Mouse (Mus musculus) liver, adult 2 months (tissue): ENCODE results near the gene Rnf111. TPM values are rescaled to one million over a fixed set of nuclear protein-coding genes. Genes with fewer than 3 reads are reported as not detected.
"Not testable (repeated sequence)": the region's sequence is repeated elsewhere in the genome, so short reads cannot be mapped to it uniquely, and the experiment has no call there.

Experiments used
- DNase-seq: peaks from one replicate; pipeline ENCODE4 v3.0.0-alpha.2; 2011; ENCODE audit warnings: low read depth, low spot score; ENCODE audit errors: extremely low read depth
- H3K27ac ChIP-seq: fragments of 200-500 bp; replicated peaks from 2 replicates; pipeline ENCODE4 v1.5.1; 2012; ENCODE audit warnings: low read depth, mild to moderate bottlenecking, control low read depth, inconsistent platforms, low read length; ENCODE audit not compliant: insufficient read depth
- H3K27me3 ChIP-seq: fragments of 200-500 bp; 2 replicates; pipeline ENCODE4 v1.6.1; 2012; ENCODE audit warnings: mild to moderate bottlenecking, moderate library complexity, low read length, inconsistent platforms; ENCODE audit not compliant: control insufficient read depth, insufficient read depth
- H3K36me3 ChIP-seq: fragments of 200-500 bp; 2 replicates; pipeline ENCODE4 v1.6.1; 2012; ENCODE audit warnings: low read length, inconsistent platforms; ENCODE audit not compliant: control insufficient read depth, insufficient read depth
- H3K4me1 ChIP-seq: fragments of 200-500 bp; 2 replicates; pipeline ENCODE4 v1.6.1; 2011; ENCODE audit warnings: low read length; ENCODE audit not compliant: control insufficient read depth, insufficient read depth
- H3K4me3 ChIP-seq: fragments of 200-500 bp; 2 replicates; pipeline ENCODE4 v1.5.1; 2011; ENCODE audit warnings: low read depth, mild to moderate bottlenecking, control low read depth, low read length, moderate library complexity; ENCODE audit not compliant: insufficient read depth
- H3K79me2 ChIP-seq: fragments of 200-500 bp; 2 replicates; pipeline ENCODE4 v1.6.1; 2012; ENCODE audit warnings: inconsistent platforms, mild to moderate bottlenecking, low read length, moderate library complexity; ENCODE audit not compliant: control insufficient read depth, insufficient read depth
- H3K9ac ChIP-seq: fragments of 200-500 bp; 2 replicates; pipeline ENCODE4 v1.6.1; 2012; ENCODE audit warnings: low read depth, mild to moderate bottlenecking, control low read depth, inconsistent platforms, low read length
- CTCF ChIP-seq: fragments of 200-500 bp; IDR thresholded peaks from 2 replicates; pipeline ENCODE4 v1.5.1; 2011; ENCODE audit warnings: low read depth, low read length, control low read depth
- POLR2A ChIP-seq: fragments of 200-500 bp; IDR thresholded peaks from 2 replicates; pipeline ENCODE4 v1.6.1; 2011; ENCODE audit warnings: low read length, control low read depth; ENCODE audit not compliant: insufficient read depth; ENCODE audit errors: extremely low read depth
- WGBS: fragments of 180-500 bp; shearing (Covaris S2); methylation state at CpG from one replicate; pipeline ENCODE4 v1.1.7; 2018; 5-methylcytosine and 5-hydroxymethylcytosine counted together
- polyA plus RNA-seq: library from polyadenylated mRNA; depleted of rRNA; stranded (reverse); fragments of >200 nt; gene quantifications from 2 replicates; pipeline ENCODE4 v1.2.3, GENCODE M21; 2012; rRNA removed
- total RNA-seq: library from RNA; depleted of rRNA; stranded (reverse); fragments of >200 nt; gene quantifications from 2 replicates; pipeline ENCODE4 v1.2.3, GENCODE M21; 2014; rRNA removed

The Rnf111 gene
- 18.4 and 21.1 TPM in 2 replicates for total RNA-seq
- polyA plus RNA-seq = 16.8 and 23.5 TPM in 2 replicates

- WGBS = under 1% methylated on average over 45 of the region's 45 CpGs
- H3K27me3 ChIP-seq = no peaks in the 10 kb centered on the region
- peaks cover 10% of the 10 kb centered on the region for H3K4me1 ChIP-seq
- H3K4me3 ChIP-seq = peak within 1 kb of the TSS; percentile 100
- H3K79me2 ChIP-seq = peaks cover 10% of the 10 kb centered on the region; the same call in 1 of the 2 replicates
- DNase-seq = peak; percentile 86
- H3K27ac ChIP-seq = peak within 1 kb of the TSS; percentile 100
- peaks cover 4% of the 10 kb centered on the region for H3K36me3 ChIP-seq
- no peak for TF ChIP-seq CTCF
- peak; percentile 60; the same call in 1 of the 2 replicates for TF ChIP-seq POLR2A
- peak within 1 kb of the TSS; percentile 100 for H3K9ac ChIP-seq
These were observed at the start of gene Rnf111 for GRCm38 (mm10) chr9:70503626-70504041. TSS of gene Rnf111 (minus strand) at chr9:70503725.

GRCm38 (mm10) chr9:70552233-70552632, 48.7 kb upstream of the Rnf111 start:
- H3K4me1 ChIP-seq, H3K27me3 ChIP-seq, H3K9ac ChIP-seq, H3K27ac ChIP-seq, DNase-seq, H3K4me3 ChIP-seq: not testable (repeated sequence)
- peaks cover 13% of the 10 kb centered on the region; the same call in 1 of the 2 replicates for H3K79me2 ChIP-seq
- H3K36me3 ChIP-seq = peaks cover 14% of the 10 kb centered on the region
- 92% methylated on average over 2 of the region's 2 CpGs for WGBS

- TF ChIP-seq CTCF (no peak), POLR2A (no peak)
- peaks cover 13% of the 10 kb centered on the region; the same call in 1 of the 2 replicates for H3K79me2 ChIP-seq
- H3K4me3 ChIP-seq = no peak overlapping the region
- peaks cover 14% of the 10 kb centered on the region for H3K36me3 ChIP-seq
- WGBS = 50% methylated on average over 1 of the region's 1 CpGs
- no peak overlapping the region for H3K27ac ChIP-seq
- no peak overlapping the region for H3K9ac ChIP-seq
- peak; percentile 67 for DNase-seq
- H3K4me1 ChIP-seq = peaks cover 2% of the 10 kb centered on the region; the same call in 1 of the 2 replicates
- H3K27me3 ChIP-seq = no peaks in the 10 kb centered on the region
These were observed 48.0 kb upstream of the Rnf111 start for GRCm38 (mm10) chr9:70551524-70551923.

- WGBS = 90% methylated on average over 4 of the region's 4 CpGs
- no peak for TF ChIP-seq POLR2A
- no peak for TF ChIP-seq CTCF
- H3K36me3 ChIP-seq = peaks cover 13% of the 10 kb centered on the region
These were observed 44.8 kb upstream of the Rnf111 start for GRCm38 (mm10) chr9:70548304-70548703.

GRCm38 (mm10) chr9:70546576-70546975, 43.1 kb upstream of the Rnf111 start:
- not testable (repeated sequence) for H3K9ac ChIP-seq, H3K4me1 ChIP-seq, DNase-seq, H3K4me3 ChIP-seq, H3K27ac ChIP-seq, H3K79me2 ChIP-seq, H3K27me3 ChIP-seq, H3K36me3 ChIP-seq
- 91% methylated on average over 2 of the region's 3 CpGs for WGBS

More at GRCm38 (mm10) chr9:70548304-70548703, 44.8 kb upstream of the Rnf111 start:
- no peak overlapping the region for H3K4me3 ChIP-seq
- peaks cover 6% of the 10 kb centered on the region; the same call in 1 of the 2 replicates for H3K79me2 ChIP-seq
- DNase-seq = no peak
- H3K9ac ChIP-seq = no peak overlapping the region
- H3K4me1 ChIP-seq = peaks cover 6% of the 10 kb centered on the region; the same call in 1 of the 2 replicates
- H3K27me3 ChIP-seq = no peaks in the 10 kb centered on the region
- no peak overlapping the region for H3K27ac ChIP-seq

GRCm38 (mm10) chr9:70544831-70545230, 41.3 kb upstream of the Rnf111 start:
- H3K27ac ChIP-seq = no peak overlapping the region
- no peak for DNase-seq
- H3K4me3 ChIP-seq = no peak overlapping the region
- TF ChIP-seq CTCF = no peak
- no peak for TF ChIP-seq POLR2A
- H3K79me2 ChIP-seq = peaks cover 3% of the 10 kb centered on the region; the same call in 1 of the 2 replicates
- no peak overlapping the region for H3K9ac ChIP-seq
- WGBS = 85% methylated on average over 1 of the region's 1 CpGs
- peaks cover 9% of the 10 kb centered on the region for H3K36me3 ChIP-seq
- H3K4me1 ChIP-seq = peaks cover 4% of the 10 kb centered on the region; the same call in 1 of the 2 replicates
- H3K27me3 ChIP-seq = no peaks in the 10 kb centered on the region
